ENCODE assay signal across 19 mouse cellular contexts in the genomic region with DNA sequence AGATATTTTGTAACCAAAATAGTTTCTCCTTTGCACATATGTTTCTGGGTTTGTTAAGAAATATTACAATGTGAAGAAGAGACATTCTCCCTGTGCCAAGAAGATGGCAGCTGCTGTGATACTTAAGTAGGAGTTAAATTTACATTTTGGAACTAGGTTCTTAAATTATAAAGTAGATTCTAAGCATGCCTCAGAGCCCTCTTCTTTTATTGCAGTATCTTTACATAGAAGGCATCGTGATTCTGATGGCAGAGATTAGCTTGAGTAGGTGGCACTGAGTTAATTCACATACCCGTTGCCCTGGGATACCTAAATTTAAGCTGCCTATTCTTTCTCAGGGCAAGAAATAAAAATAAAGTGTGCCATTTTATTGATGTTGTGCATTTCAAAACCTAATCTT.
DNase-seq lines count a peak whose midpoint lies in the region.
"Had no signal": no experiment of that assay in that cellular context is flagged by ENCODE, and none has a peak within 500 bp of the region (broad histone marks: within the 10 kb centered on the region; RNA-seq: fewer than 3 reads in every experiment).

No protein-coding gene starts in this region.

- peak; percentile 70 to 79 for DNase-seq in frontal cortex, adult 2 months (ENCODE audit: extremely low spot score in 1 of 2, low spot score in 1 of 2)
- DNase-seq in frontal cortex, postnatal 14 days (ENCODE audit: low spot score in 2 of 2) = no peak
- DNase-seq in right cerebral cortex, adult 18-20 months = peak; percentile 66
- no peak for DNase-seq in right cerebral cortex, postnatal 4 days
- peak; percentile 65 to 82 for DNase-seq in left cerebral cortex, adult 9 months (ENCODE audit: low spot score in 2 of 2)
- DNase-seq in urinary bladder, adult 2 months (ENCODE audit: low spot score) = no peak
- DNase-seq in gastrocnemius, adult 18-20 months (ENCODE audit: low spot score) = no peak
- DNase-seq: adrenal gland, postnatal 14 days; cerebellum, adult 8-10 months; cerebellum, postnatal 36 days; embryo, embryonic 11 days; heart, postnatal 36 days; kidney, adult 11 months; kidney, postnatal 4 days; liver; lung, postnatal 36 days; midbrain, embryonic 14.5 days; retina, postnatal 1 day; thymus, postnatal 25 days had no signal

Comparison
In these comparisons a context has a peak if more than half of its experiments do, and no peak if none do; other contexts are left out.
1. DNase-seq: peak in frontal cortex, adult 2 months (2 of 2), right cerebral cortex, adult 18-20 months (single experiment) and left cerebral cortex, adult 9 months (2 of 2); none in frontal cortex, postnatal 14 days (0 of 2), right cerebral cortex, postnatal 4 days (single experiment), urinary bladder, adult 2 months (single experiment) and gastrocnemius, adult 18-20 months (single experiment).